Mouse (Mus musculus): Measurements from ENCODE around the gene Lypd4.
A peak's percentile ranks its signal among the peaks of the same experiment; 100 is the strongest.

Gene Lypd4

GRCm38 (mm10) chr7:24869532-24870165, at the start of gene Lypd4, which contains the start of gene Dmrtc2:
Lypd4 (minus strand) TSS chr7:24869941.
Dmrtc2 (plus strand) TSS chr7:24870057.
- peak within 1 kb of the TSS; percentile 23; the same call in 1 of the 2 replicates for H3K4me3 ChIP-seq (replicated peaks; ENCODE audit: low read length)
- no peak for TF ChIP-seq CTCF (conservative IDR thresholded peaks at IDR 0.05; ENCODE audit: low read length)
- TF ChIP-seq POU5F1 (IDR thresholded peaks at IDR 0.05; ENCODE audit: borderline replicate concordance, low read length): no peak
- no peak for TF ChIP-seq NANOG (IDR thresholded peaks at IDR 0.05; ENCODE audit: borderline replicate concordance, low read length)
- H3K9me3 ChIP-seq (ENCODE audit: low read length): no peaks in the 10 kb centered on the region
- H3K36me3 ChIP-seq (ENCODE audit: insufficient read depth, low read length): no peaks in the 10 kb centered on the region
- H3K4me1 ChIP-seq (replicated peaks; ENCODE audit: low read depth, low read length): peaks cover 28% of the 10 kb centered on the region
- H3K27me3 ChIP-seq (ENCODE audit: insufficient read depth, low read length): peaks cover 83% of the 10 kb centered on the region

DNA sequence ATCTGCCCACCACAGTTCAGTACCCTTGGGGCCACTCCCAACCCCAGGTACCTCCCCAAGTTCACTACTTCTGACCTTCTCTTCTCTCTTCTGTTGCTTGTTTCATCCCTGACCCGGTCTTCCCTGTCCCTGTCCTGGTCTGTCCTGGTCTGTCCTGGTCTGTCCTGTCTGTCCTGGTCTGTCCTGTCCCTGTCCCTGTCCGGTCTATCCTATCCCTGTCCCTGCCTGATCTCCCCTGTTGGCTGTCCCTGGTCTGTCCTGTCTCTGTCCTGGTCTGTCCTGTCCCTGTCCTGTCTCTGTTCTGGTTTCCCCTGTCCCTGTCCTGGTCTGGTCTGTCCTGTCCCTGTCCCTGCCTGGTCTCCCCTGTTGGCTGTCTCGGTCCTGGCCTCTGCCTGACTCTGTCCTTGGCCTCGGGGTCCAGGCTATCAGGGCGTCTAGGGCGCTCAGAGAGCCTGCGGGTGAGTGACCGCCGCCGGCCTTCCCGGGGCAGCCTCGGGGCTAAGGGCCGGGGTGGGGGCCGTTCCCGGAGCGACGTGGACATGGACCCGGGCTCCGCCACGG, 49.1 kb upstream of the Lypd4 start:
- H3K36me3 ChIP-seq (ENCODE audit: insufficient read depth, low read length): peaks cover 78% of the 10 kb centered on the region
- H3K4me3 ChIP-seq (replicated peaks; ENCODE audit: low read length): no peak overlapping the region
- H3K4me1 ChIP-seq (replicated peaks; ENCODE audit: low read depth, low read length): peaks cover 63% of the 10 kb centered on the region
- H3K27me3 ChIP-seq (ENCODE audit: insufficient read depth, low read length): no peaks in the 10 kb centered on the region
- no peaks in the 10 kb centered on the region for H3K9me3 ChIP-seq (ENCODE audit: low read length)
- no peak for TF ChIP-seq POU5F1 (IDR thresholded peaks at IDR 0.05; ENCODE audit: borderline replicate concordance, low read length)
- TF ChIP-seq NANOG (IDR thresholded peaks at IDR 0.05; ENCODE audit: borderline replicate concordance, low read length): no peak
- TF ChIP-seq CTCF (conservative IDR thresholded peaks at IDR 0.05; ENCODE audit: low read length): no peak

GRCm38 (mm10) chr7:24912480-24912879, 42.7 kb upstream of the Lypd4 start:
- Histone ChIP-seq H3K9me3 (ENCODE audit: low read length) (no peaks in the 10 kb centered on the region), H3K36me3 (ENCODE audit: insufficient read depth, low read length) (peaks cover 74% of the 10 kb centered on the region)
- TF ChIP-seq NANOG (IDR thresholded peaks at IDR 0.05; ENCODE audit: borderline replicate concordance, low read length) (no peak), CTCF (conservative IDR thresholded peaks at IDR 0.05; ENCODE audit: low read length) (no peak), POU5F1 (IDR thresholded peaks at IDR 0.05; ENCODE audit: borderline replicate concordance, low read length) (no peak)

GRCm38 (mm10) chr7:24907211-24907748, 37.5 kb upstream of the Lypd4 start:
- Histone ChIP-seq H3K4me1 (replicated peaks; ENCODE audit: low read depth, low read length) (peaks cover 72% of the 10 kb centered on the region), H3K27me3 (ENCODE audit: insufficient read depth, low read length) (no peaks in the 10 kb centered on the region), H3K9me3 (ENCODE audit: low read length) (no peaks in the 10 kb centered on the region), H3K4me3 (replicated peaks; ENCODE audit: low read length) (peak overlapping the region; percentile 71), H3K36me3 (ENCODE audit: insufficient read depth, low read length) (peaks cover 45% of the 10 kb centered on the region)
- TF ChIP-seq CTCF (conservative IDR thresholded peaks at IDR 0.05; ENCODE audit: low read length) (no peak), POU5F1 (IDR thresholded peaks at IDR 0.05; ENCODE audit: borderline replicate concordance, low read length) (no peak), NANOG (IDR thresholded peaks at IDR 0.05; ENCODE audit: borderline replicate concordance, low read length) (no peak)

More at GRCm38 (mm10) chr7:24912480-24912879, 42.7 kb upstream of the Lypd4 start:
- peaks cover 51% of the 10 kb centered on the region for H3K4me1 ChIP-seq (replicated peaks; ENCODE audit: low read depth, low read length)
- no peak overlapping the region for H3K4me3 ChIP-seq (replicated peaks; ENCODE audit: low read length)
- no peaks in the 10 kb centered on the region for H3K27me3 ChIP-seq (ENCODE audit: insufficient read depth, low read length)

GRCm38 (mm10) chr7:24906551-24906950, 36.8 kb upstream of the Lypd4 start:
- no peaks in the 10 kb centered on the region for H3K9me3 ChIP-seq (ENCODE audit: low read length)
- no peaks in the 10 kb centered on the region for H3K27me3 ChIP-seq (ENCODE audit: insufficient read depth, low read length)
- peak overlapping the region; percentile 71 for H3K4me3 ChIP-seq (replicated peaks; ENCODE audit: low read length)
- TF ChIP-seq NANOG (IDR thresholded peaks at IDR 0.05; ENCODE audit: borderline replicate concordance, low read length): no peak
- peak; percentile 8; the same call in 1 of the 2 replicates for TF ChIP-seq CTCF (conservative IDR thresholded peaks at IDR 0.05; ENCODE audit: low read length)
- H3K4me1 ChIP-seq (replicated peaks; ENCODE audit: low read depth, low read length): peaks cover 72% of the 10 kb centered on the region
- peaks cover 38% of the 10 kb centered on the region for H3K36me3 ChIP-seq (ENCODE audit: insufficient read depth, low read length)

DNA sequence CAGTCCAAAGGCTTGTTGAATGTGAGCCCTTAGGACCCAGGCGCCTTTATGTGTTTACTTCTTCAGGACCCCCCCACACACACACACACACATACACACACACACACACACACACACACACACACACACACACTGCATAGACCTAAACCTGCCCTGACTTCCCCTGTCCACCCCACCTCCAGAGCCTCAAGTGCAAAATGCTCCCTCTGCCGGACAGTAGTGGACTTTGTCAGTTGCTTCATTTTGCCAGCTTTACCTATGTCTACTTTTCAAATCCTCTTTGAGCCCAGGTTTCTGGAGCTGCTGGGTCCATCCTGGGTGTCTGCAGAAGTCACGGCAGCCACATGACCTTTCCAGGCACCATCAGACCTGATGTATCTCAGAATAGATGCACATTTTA, 35.2 kb upstream of the Lypd4 start:
- no peaks in the 10 kb centered on the region for H3K27me3 ChIP-seq (ENCODE audit: insufficient read depth, low read length)
- peaks cover 78% of the 10 kb centered on the region for H3K4me1 ChIP-seq (replicated peaks; ENCODE audit: low read depth, low read length)
- TF ChIP-seq CTCF (conservative IDR thresholded peaks at IDR 0.05; ENCODE audit: low read length) (peak; percentile 49), NANOG (IDR thresholded peaks at IDR 0.05; ENCODE audit: borderline replicate concordance, low read length) (no peak), POU5F1 (IDR thresholded peaks at IDR 0.05; ENCODE audit: borderline replicate concordance, low read length) (no peak)
- H3K36me3 ChIP-seq (ENCODE audit: insufficient read depth, low read length): peaks cover 23% of the 10 kb centered on the region
- H3K9me3 ChIP-seq (ENCODE audit: low read length): no peaks in the 10 kb centered on the region
- peak overlapping the region; percentile 88 for H3K4me3 ChIP-seq (replicated peaks; ENCODE audit: low read length)

GRCm38 (mm10) chr7:24904070-24904483, 34.3 kb upstream of the Lypd4 start:
- H3K4me1 ChIP-seq (replicated peaks; ENCODE audit: low read depth, low read length): peaks cover 83% of the 10 kb centered on the region
- H3K36me3 ChIP-seq (ENCODE audit: insufficient read depth, low read length): peaks cover 14% of the 10 kb centered on the region
- H3K4me3 ChIP-seq (replicated peaks; ENCODE audit: low read length): peak overlapping the region; percentile 88
- no peak for TF ChIP-seq POU5F1 (IDR thresholded peaks at IDR 0.05; ENCODE audit: borderline replicate concordance, low read length)
- TF ChIP-seq NANOG (IDR thresholded peaks at IDR 0.05; ENCODE audit: borderline replicate concordance, low read length): no peak
- TF ChIP-seq CTCF (conservative IDR thresholded peaks at IDR 0.05; ENCODE audit: low read length): no peak
- no peaks in the 10 kb centered on the region for H3K27me3 ChIP-seq (ENCODE audit: insufficient read depth, low read length)
- H3K9me3 ChIP-seq (ENCODE audit: low read length): no peaks in the 10 kb centered on the region

DNA sequence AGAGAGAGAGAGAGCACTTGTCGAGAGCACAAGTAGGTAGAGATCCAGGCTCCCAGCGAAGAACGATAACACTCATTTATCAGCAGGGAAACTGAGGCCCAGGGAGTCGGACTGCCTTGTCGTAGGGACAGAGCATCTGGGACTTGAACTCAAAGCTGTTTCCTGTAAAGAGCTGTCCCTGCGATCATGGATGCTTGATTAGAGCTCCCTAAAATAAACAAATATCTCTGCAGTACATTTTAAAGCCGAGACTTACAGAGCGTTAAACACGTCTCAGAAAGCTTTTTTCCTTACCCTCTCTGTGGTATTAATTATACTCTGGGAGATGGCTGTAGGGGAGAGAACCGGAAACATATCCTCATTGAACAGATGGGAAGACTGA, 33.7 kb upstream of the Lypd4 start:
- H3K4me3 ChIP-seq (replicated peaks; ENCODE audit: low read length): peak overlapping the region; percentile 88
- H3K36me3 ChIP-seq (ENCODE audit: insufficient read depth, low read length): peaks cover 8% of the 10 kb centered on the region
- TF ChIP-seq NANOG (IDR thresholded peaks at IDR 0.05; ENCODE audit: borderline replicate concordance, low read length) (no peak), POU5F1 (IDR thresholded peaks at IDR 0.05; ENCODE audit: borderline replicate concordance, low read length) (no peak), CTCF (conservative IDR thresholded peaks at IDR 0.05; ENCODE audit: low read length) (no peak)
- no peaks in the 10 kb centered on the region for H3K27me3 ChIP-seq (ENCODE audit: insufficient read depth, low read length)
- H3K9me3 ChIP-seq (ENCODE audit: low read length): no peaks in the 10 kb centered on the region
- peaks cover 83% of the 10 kb centered on the region for H3K4me1 ChIP-seq (replicated peaks; ENCODE audit: low read depth, low read length)

All from E14TG2a.4 (cell line).